In genomic region chrX:85304674-85305073, GRCm38 (mm10) we compare ENCODE assay signal across 29 mouse cellular contexts. TPM values are rescaled to one million over a fixed set of nuclear protein-coding genes. Genes with fewer than 3 reads are reported as not detected.
DNase-seq lines count a peak whose midpoint lies in the region; ATAC-seq and TF ChIP-seq lines count a peak whose summit lies in the region.
"Had no signal": no experiment of that assay in that cellular context is flagged by ENCODE, and none has a peak within 500 bp of the region (broad histone marks: within the 10 kb centered on the region; RNA-seq: fewer than 3 reads in every experiment).

No protein-coding gene starts in this region.

- WGBS in intestine, embryonic 15.5 days: 64% methylated on average over 4 of the region's 4 CpGs
- whole genome bisulfite sequencing in stomach, postnatal 0 days: 62% methylated on average over 4 of the region's 4 CpGs

- H3K36me3 ChIP-seq in intestine, embryonic 15.5 days: no peaks in the 10 kb centered on the region
- no peaks in the 10 kb centered on the region for H3K36me3 ChIP-seq in stomach, postnatal 0 days (ENCODE audit: control insufficient read depth, insufficient read depth, low read length)
- H3K36me3 ChIP-seq: embryonic facial prominence, embryonic 12.5 days; embryonic facial prominence, embryonic 15.5 days; heart, embryonic 12.5 days; heart, embryonic 15.5 days; hindbrain, embryonic 12.5 days; hindbrain, embryonic 15.5 days had no signal

- no peak for TF ChIP-seq EP300 in stomach, postnatal 0 days (optimal IDR thresholded peaks at IDR 0.05)

- no peak overlapping the region for H3K4me3 ChIP-seq in intestine, embryonic 15.5 days (replicated peaks)
- no peak overlapping the region for H3K4me3 ChIP-seq in stomach, postnatal 0 days (ENCODE audit: low read depth, low read length)
- H3K4me3 ChIP-seq: embryonic facial prominence, embryonic 12.5 days; embryonic facial prominence, embryonic 15.5 days; gastrocnemius, adult 2 months; heart, embryonic 12.5 days; heart, embryonic 15.5 days; hindbrain, embryonic 12.5 days; hindbrain, embryonic 15.5 days had no signal

- H3K27me3 ChIP-seq in intestine, embryonic 15.5 days (replicated peaks): no peaks in the 10 kb centered on the region
- no peaks in the 10 kb centered on the region for H3K27me3 ChIP-seq in stomach, postnatal 0 days (ENCODE audit: control insufficient read depth, insufficient read depth, low read length)
- H3K27me3 ChIP-seq: embryonic facial prominence, embryonic 12.5 days; embryonic facial prominence, embryonic 15.5 days; heart, embryonic 12.5 days; heart, embryonic 15.5 days; hindbrain, embryonic 12.5 days; hindbrain, embryonic 15.5 days had no signal

- H3K9me3 ChIP-seq in intestine, embryonic 15.5 days: no peaks in the 10 kb centered on the region
- H3K9me3 ChIP-seq in stomach, postnatal 0 days (ENCODE audit: control insufficient read depth, low read length): no peaks in the 10 kb centered on the region
- H3K9me3 ChIP-seq: embryonic facial prominence, embryonic 12.5 days; embryonic facial prominence, embryonic 15.5 days; heart, embryonic 12.5 days; heart, embryonic 15.5 days; hindbrain, embryonic 12.5 days; hindbrain, embryonic 15.5 days had no signal

- no peak overlapping the region for H3K9ac ChIP-seq in intestine, embryonic 15.5 days
- no peak overlapping the region for H3K9ac ChIP-seq in stomach, postnatal 0 days (ENCODE audit: low read length)
- H3K9ac ChIP-seq: embryonic facial prominence, embryonic 12.5 days; embryonic facial prominence, embryonic 15.5 days; forebrain, postnatal 0 days; heart, embryonic 12.5 days; heart, embryonic 15.5 days; hindbrain, embryonic 12.5 days; hindbrain, embryonic 15.5 days had no signal

- DNase-seq in lung, postnatal 36 days: peak; percentile 23
- DNase-seq in lung, postnatal 25 days (ENCODE audit: low spot score): no peak
- no peak for DNase-seq in stomach, postnatal 0 days (ENCODE audit: low spot score)
- no peak for DNase-seq in left cerebral cortex, adult 11 months (ENCODE audit: low spot score)
- no peak for DNase-seq in kidney, adult 11 months
- DNase-seq: adrenal gland, adult 8-10 months; adrenal gland, postnatal 25 days; cerebellum, adult 18-20 months; cerebellum, adult 9-10 months; cerebellum, postnatal 14 days; forebrain, postnatal 0 days; gastrocnemius, adult 2 months; gastrocnemius, postnatal 14 days; heart, adult 18-20 months; heart, postnatal 10 days; heart, postnatal 4 days had no signal

- H3K27ac ChIP-seq in intestine, embryonic 15.5 days: no peak overlapping the region
- no peak overlapping the region for H3K27ac ChIP-seq in stomach, postnatal 0 days (replicated peaks)
- H3K27ac ChIP-seq: embryonic facial prominence, embryonic 12.5 days; embryonic facial prominence, embryonic 15.5 days; gastrocnemius, adult 2 months; heart, embryonic 15.5 days; hindbrain, embryonic 12.5 days; hindbrain, embryonic 15.5 days had no signal

- ATAC-seq in intestine, embryonic 15.5 days: peak; percentile 55; the same call in 1 of the 2 replicates
- ATAC-seq in stomach, postnatal 0 days (ENCODE audit: low FRiP score, low TSS enrichment): 0 out of 2 replicates have a peak, but pooled peaks have one; percentile 40
- ATAC-seq: activated CD4-positive, CD25-positive, alpha-beta regulatory T cell, adult 4 months; CD4-positive, CD25-positive, alpha-beta regulatory T cell, adult 4 months; forebrain, embryonic 14.5 days; forebrain, postnatal 0 days had no signal

- no peak for TF ChIP-seq CTCF in stomach, postnatal 0 days (IDR thresholded peaks at IDR 0.05; ENCODE audit: low read depth)

- no peak overlapping the region for H3K4me2 ChIP-seq in intestine, embryonic 15.5 days (replicated peaks)
- no peak overlapping the region for H3K4me2 ChIP-seq in stomach, postnatal 0 days (replicated peaks; ENCODE audit: low read depth)
- H3K4me2 ChIP-seq: embryonic facial prominence, embryonic 12.5 days; embryonic facial prominence, embryonic 15.5 days; heart, embryonic 12.5 days; heart, embryonic 15.5 days; hindbrain, embryonic 12.5 days; hindbrain, embryonic 15.5 days had no signal

- H3K4me1 ChIP-seq in intestine, embryonic 15.5 days (replicated peaks): no peaks in the 10 kb centered on the region
- H3K4me1 ChIP-seq in stomach, postnatal 0 days (replicated peaks; ENCODE audit: control insufficient read depth, insufficient read depth): no peaks in the 10 kb centered on the region
- H3K4me1 ChIP-seq: embryonic facial prominence, embryonic 12.5 days; embryonic facial prominence, embryonic 15.5 days; heart, embryonic 12.5 days; heart, embryonic 15.5 days; hindbrain, embryonic 12.5 days; hindbrain, embryonic 15.5 days had no signal

RNA-seq across cellular contexts. Expression of gene Fthl17a, which starts 55.2 kb away (rescaled TPM):
- polyA plus RNA-seq in intestine, embryonic 15.5 days (2015; fragmentation: Nextera tagmentation; extraction: Ambion mirVana): not detected in 2 replicates
- not detected in 2 replicates for polyA plus RNA-seq in stomach, postnatal 0 days (2015; fragmentation: Nextera tagmentation; extraction: Ambion mirVana)
- polyA plus RNA-seq: activated CD4-positive, CD25-positive, alpha-beta regulatory T cell, adult 4 months; brain, embryonic 14.5 days; C2C12; CD4-positive, CD25-positive, alpha-beta regulatory T cell, adult 4 months; embryonic facial prominence, embryonic 12.5 days; embryonic facial prominence, embryonic 15.5 days; forebrain, embryonic 11.5 days; forebrain, embryonic 14.5 days; forebrain, postnatal 0 days; heart, embryonic 12.5 days; heart, embryonic 15.5 days; hindbrain, embryonic 12.5 days; hindbrain, embryonic 15.5 days had no signal
